Mouse (Mus musculus): Measurements from ENCODE around the gene Gm10142.
"Not testable (repeated sequence)": the region's sequence is repeated elsewhere in the genome, so short reads cannot be mapped to it uniquely, and the experiment has no call there.

Gene Gm10142

GRCm38 (mm10) chr10:77738929-77739328, 23.3 kb downstream of the Gm10142 start:
- no peak for DNase-seq (ENCODE audit: low spot score)

DNA sequence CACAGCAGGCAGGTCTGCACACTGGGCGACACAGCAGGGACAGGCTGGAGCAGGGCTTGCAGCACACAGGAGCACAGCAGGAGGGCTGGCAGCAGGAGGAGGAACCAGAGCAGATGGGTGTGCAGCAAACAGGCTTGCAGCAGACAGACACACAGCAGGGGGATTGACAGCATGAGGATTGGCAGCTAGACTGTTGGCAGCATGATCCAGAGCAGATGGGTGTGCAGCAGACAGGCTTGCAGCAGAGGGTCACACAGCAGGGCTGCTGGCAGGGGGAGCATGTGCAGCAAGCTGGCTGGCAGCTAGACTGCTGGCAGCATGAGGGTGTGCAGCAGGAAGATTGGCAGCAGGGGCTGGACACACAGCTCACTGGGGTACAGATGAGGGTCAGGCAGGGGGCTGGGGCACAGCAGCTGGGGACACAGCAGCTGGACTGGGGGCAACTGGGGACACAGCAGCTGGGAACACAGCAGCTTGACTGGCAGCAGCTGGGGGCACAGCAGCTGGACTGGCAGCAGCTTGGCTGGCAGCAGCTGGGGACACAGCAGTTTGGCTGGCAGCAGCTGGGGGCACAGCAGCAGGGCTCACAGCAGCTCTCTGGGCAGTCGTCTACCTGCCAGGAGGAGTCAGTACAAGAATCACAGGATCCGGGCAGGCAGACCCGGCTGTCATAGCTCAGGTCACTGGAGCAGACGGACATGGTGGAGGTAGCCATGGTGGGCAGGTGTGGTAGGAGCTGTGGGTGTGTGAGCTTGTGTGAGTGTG, 26.5 kb downstream of the Gm10142 start, which contains the start of gene Gm18596:
Gene Gm18596 (minus strand): TSS at position 715 of the 765 bp plus-strand sequence.
- DNase-seq (ENCODE audit: low spot score), result not testable (repeated sequence)

- DNase-seq (ENCODE audit: low spot score), result not testable (repeated sequence)
These were observed 35.1 kb downstream of the Gm10142 start for GRCm38 (mm10) chr10:77750686-77751085.

- not testable (repeated sequence) for DNase-seq (ENCODE audit: low spot score)
These were observed 35.6 kb downstream of the Gm10142 start, which contains the start of gene Gm9736 for GRCm38 (mm10) chr10:77751254-77751653. Gm9736 (minus strand) TSS chr10:77751354.

- DNase-seq (ENCODE audit: low spot score), result not testable (repeated sequence)
These were observed 36.7 kb downstream of the Gm10142 start for GRCm38 (mm10) chr10:77752312-77752711.

- DNase-seq (ENCODE audit: low spot score), result no peak
These were observed 37.8 kb downstream of the Gm10142 start for GRCm38 (mm10) chr10:77753448-77753847.

DNA sequence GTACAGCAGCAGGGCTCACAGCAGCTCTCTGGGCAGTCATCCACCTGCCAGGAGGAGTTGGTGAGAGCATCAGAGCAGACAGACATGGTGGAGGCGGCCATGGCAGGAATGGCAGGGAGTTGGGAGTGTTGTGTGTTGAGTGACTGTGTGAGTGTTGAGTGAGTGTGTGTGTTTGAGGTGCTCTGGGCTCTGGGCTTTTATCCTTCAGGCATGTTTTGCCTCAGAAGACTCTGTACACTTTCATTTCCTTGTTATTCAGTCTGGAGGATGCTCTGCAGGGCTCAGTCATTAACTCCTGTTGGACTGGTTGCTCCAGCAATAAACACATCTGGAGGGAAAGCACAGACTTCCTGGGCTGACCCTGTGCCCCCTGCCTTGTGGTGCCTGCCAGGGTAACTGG, 44.0 kb downstream of the Gm10142 start, which contains the start of gene Gm3233:
Gene Gm3233 (minus strand): TSS at position 101 of the 400 bp plus-strand sequence.
- DNase-seq (ENCODE audit: low spot score), result not testable (repeated sequence)
